Mouse (Mus musculus) embryo, embryonic 11.5 days (tissue): ENCODE measurements at regions not wholly inside any gene's neighbourhood (a gene's known extent, or its start where the extent isn't known, plus 50 kb on each side); places are given as distances from the start of the nearest gene placed in this dataset.
"Not testable (repeated sequence)": the region's sequence is repeated elsewhere in the genome, so short reads cannot be mapped to it uniquely, and the experiment has no call there.

Experiments used
- DNase-seq: peaks from one replicate; pipeline ENCODE4 v3.0.0-alpha.2; 2012; ENCODE audit warnings: low read depth, low spot score

DNA sequence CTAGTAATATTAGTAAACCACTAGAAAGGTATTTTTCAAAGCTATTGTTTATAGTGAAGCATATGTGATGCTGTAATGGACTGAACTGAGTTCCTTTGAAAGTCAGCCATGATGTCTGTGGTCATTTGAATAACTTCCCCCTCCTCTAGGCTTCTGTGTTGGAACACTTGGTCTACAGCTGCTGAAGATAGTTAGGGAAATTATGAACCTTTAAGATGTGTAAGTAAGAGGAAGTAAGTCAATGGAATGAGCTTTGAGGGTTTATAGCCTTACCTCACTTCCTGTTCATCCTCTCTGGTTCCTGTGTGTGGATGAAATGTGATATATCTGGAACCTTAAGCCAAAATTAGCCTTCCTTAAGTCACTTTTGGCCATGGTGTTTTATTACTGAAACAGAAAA is 145.7 kb upstream of the Tmem229a start:
- DNase-seq, result no peak

GRCm38 (mm10) chr6:25087167-25087566 is 131.1 kb upstream of the Tmem229a start:
- DNase-seq, result no peak

- no peak for DNase-seq
Observed at GRCm38 (mm10) chr6:25085871-25086270, 129.8 kb upstream of the Tmem229a start.

DNA sequence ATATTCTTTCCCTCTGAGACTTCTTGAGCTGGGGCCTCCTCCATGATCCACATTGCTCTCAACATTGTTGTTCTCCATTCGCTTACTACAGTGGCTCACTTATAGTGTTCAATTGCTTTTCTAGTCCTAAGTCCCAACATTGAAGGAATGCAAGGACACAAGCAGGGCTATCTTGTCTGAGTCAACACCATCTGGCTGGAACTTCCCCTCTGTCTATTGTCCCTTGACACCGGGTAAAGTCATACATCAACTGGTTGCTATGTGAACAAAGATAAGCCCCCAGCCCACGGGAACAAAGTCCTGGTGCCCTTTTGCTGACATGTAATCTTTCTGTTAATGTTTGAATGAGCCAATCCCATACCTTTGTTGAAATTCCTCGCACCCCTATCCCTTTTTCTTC is 129.2 kb upstream of the Tmem229a start:
- DNase-seq, result not testable (repeated sequence)

GRCm38 (mm10) chr6:25065913-25066312 is 109.8 kb upstream of the Tmem229a start:
- no peak for DNase-seq

- DNase-seq, result no peak
Observed at GRCm38 (mm10) chr6:25032878-25033509, 76.9 kb upstream of the Tmem229a start.

- DNase-seq, result no peak
Observed at GRCm38 (mm10) chr6:25026953-25027352, 70.9 kb upstream of the Tmem229a start.

DNA sequence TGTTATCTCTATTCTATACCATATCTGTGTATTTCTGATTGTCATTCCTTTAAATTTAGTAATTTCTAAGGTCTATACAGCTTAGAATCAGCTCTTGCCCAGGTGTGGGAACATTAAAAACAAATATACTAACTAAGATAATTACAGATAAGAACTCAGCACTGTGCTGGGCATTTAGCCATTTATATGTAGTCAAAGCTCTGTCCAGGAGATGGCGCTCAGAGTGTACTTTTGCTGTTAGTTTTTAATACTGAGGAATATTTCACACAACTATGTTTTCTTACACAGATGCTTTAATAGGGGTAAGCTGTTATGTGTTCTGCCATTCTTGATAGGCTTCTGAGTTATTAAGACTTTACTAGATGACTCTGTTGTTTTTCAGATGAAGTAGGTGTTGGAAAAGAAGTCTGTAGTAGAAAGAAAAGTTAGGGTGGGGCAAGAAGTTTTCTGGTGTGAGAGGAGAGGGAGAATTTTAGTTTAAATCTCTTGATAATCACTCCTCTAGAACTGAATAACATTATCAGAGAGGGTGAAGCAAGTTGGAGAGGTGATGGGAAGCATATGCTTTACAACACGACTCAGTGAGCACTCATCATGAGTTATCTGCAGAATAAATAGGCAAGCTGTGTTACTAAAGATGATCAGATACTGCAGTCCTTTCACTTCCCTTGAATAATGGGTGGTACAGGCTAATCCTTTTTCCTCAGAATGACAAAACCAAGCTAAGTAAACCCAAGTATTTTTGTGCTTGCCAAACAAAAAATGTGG is 64.1 kb upstream of the Tmem229a start:
- peak; percentile 7 for DNase-seq

GRCm38 (mm10) chr6:25013288-25013606 is 57.1 kb upstream of the Tmem229a start:
- DNase-seq, result no peak

DNA sequence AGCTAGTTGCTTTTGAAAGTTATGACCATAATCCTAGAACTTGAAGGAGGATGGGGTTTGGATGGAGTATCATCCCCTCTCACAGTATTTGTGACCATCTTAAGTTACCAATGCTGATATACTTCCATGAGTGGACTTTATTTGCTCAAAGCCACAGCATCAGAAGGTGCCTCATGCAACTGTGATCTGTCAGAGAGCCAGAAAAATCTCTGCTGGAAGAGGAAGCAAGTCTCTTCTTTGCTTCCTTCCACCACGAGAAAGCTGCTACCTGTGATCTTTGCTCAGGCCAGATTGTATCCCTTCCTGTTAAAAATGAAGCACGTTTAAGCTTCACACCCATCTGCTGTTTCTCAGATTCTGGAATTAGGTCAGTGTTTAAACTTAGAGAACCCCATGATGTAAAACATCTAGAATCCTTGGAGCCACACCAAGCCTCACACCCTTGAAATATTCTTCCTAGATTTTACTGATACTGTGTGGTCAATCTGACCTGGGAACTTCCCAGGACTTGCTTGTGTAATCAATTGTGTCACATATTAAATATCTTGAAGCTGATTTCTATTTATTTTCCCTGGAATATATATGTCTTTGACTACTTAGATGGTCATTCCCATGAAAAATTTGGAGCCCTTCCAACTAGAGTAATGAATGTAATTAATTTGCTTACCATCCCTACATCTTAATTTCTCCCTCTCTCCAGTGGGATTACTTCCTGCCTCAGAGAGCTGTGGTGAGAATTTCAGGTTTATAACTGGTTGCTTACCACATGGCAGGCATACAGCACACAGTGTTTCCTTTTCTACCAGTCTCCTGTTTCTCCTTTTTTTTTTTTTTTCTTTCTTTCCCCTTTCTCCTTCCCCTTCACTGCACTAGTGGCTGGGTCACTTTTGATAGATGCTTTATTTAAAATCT is 56.5 kb upstream of the Tmem229a start:
- DNase-seq, result no peak

- not testable (repeated sequence) for DNase-seq
Observed at GRCm38 (mm10) chr6:25008856-25009255, 52.8 kb upstream of the Tmem229a start.
